Mouse (Mus musculus) limb, embryonic 12.5 days (tissue): ENCODE data around the gene Ngly1. TPM values are rescaled to one million over a fixed set of nuclear protein-coding genes. Genes with fewer than 3 reads are reported as not detected.
A peak's percentile ranks its signal among the peaks of the same experiment; 100 is the strongest.

Source experiments
- ATAC-seq: fragments of 200-750 bp; cut with Nextera tagmentation; 2 replicates; pipeline ENCODE4 v1.8.0; 2017; ENCODE audit warnings: low read depth, moderate TSS enrichment; ENCODE audit not compliant: insufficient number of reproducible peaks, insufficient read depth, low FRiP score, low TSS enrichment
- H3K27ac ChIP-seq: fragments of 300-500 bp; sonication (generic); 2 replicates; pipeline ENCODE4 v1.5.1; 2016; ENCODE audit warnings: mild to moderate bottlenecking, moderate library complexity
- H3K27me3 ChIP-seq: fragments of 300-500 bp; sonication (generic); 2 replicates; pipeline ENCODE4 v1.6.1; 2016; ENCODE audit warnings: mild to moderate bottlenecking, moderate library complexity
- H3K36me3 ChIP-seq: fragments of 300-500 bp; sonication (generic); 2 replicates; pipeline ENCODE4 v1.6.1; 2016; ENCODE audit warnings: mild to moderate bottlenecking, moderate library complexity
- H3K4me1 ChIP-seq: fragments of 300-500 bp; sonication (generic); replicated peaks from 2 replicates; pipeline ENCODE4 v1.6.1; 2016
- H3K4me2 ChIP-seq: fragments of 300-500 bp; sonication (generic); 2 replicates; pipeline ENCODE4 v1.6.1; 2016; ENCODE audit warnings: mild to moderate bottlenecking, moderate library complexity
- H3K4me3 ChIP-seq: fragments of 300-500 bp; sonication (generic); replicated peaks from 2 replicates; pipeline ENCODE4 v1.5.1; 2016; ENCODE audit warnings: mild to moderate bottlenecking
- H3K9ac ChIP-seq: fragments of 300-500 bp; sonication (generic); replicated peaks from 2 replicates; pipeline ENCODE4 v1.6.1; 2016; ENCODE audit warnings: mild to moderate bottlenecking, moderate library complexity
- H3K9me3 ChIP-seq: fragments of 300-500 bp; sonication (generic); 2 replicates; pipeline ENCODE4 v1.6.1; 2016; ENCODE audit warnings: mild to moderate bottlenecking, moderate library complexity
- WGBS: fragments of 180-500 bp; shearing (Covaris S2); methylation state at CpG from one replicate; pipeline ENCODE4 v1.1.7; 2016; 5-methylcytosine and 5-hydroxymethylcytosine counted together
- polyA plus RNA-seq: library from polyadenylated mRNA; unstranded; fragments of >200 nt; fragmentation: Nextera tagmentation; extraction: Ambion mirVana; gene quantifications from 2 replicates; pipeline ENCODE4 v1.2.1, GENCODE M21; 2016

Gene Ngly1
- 33.8 and 36.0 TPM in 2 replicates for polyA plus RNA-seq

- no peaks in the 10 kb centered on the region for H3K27me3 ChIP-seq
- H3K4me2 ChIP-seq = peak within 1 kb of the TSS; percentile 77
- H3K9ac ChIP-seq = peak within 1 kb of the TSS; percentile 89
- H3K4me3 ChIP-seq = peak within 1 kb of the TSS; percentile 72
- ATAC-seq = peak; percentile 99
- no peaks in the 10 kb centered on the region for H3K9me3 ChIP-seq
- peak within 1 kb of the TSS; percentile 81 for H3K27ac ChIP-seq
- peaks cover under 1% of the 10 kb centered on the region; the same call in 1 of the 2 replicates for H3K36me3 ChIP-seq
- under 1% methylated on average over 58 of the region's 65 CpGs for WGBS
- H3K4me1 ChIP-seq = peaks cover 6% of the 10 kb centered on the region
Measured at GRCm38 (mm10) chr14:16249171-16249874, at the start of gene Ngly1, which contains the start of gene Oxsm. Gene Ngly1, plus strand, starts transcription at chr14:16249280. Gene Oxsm, minus strand, starts transcription at chr14:16249808.

DNA sequence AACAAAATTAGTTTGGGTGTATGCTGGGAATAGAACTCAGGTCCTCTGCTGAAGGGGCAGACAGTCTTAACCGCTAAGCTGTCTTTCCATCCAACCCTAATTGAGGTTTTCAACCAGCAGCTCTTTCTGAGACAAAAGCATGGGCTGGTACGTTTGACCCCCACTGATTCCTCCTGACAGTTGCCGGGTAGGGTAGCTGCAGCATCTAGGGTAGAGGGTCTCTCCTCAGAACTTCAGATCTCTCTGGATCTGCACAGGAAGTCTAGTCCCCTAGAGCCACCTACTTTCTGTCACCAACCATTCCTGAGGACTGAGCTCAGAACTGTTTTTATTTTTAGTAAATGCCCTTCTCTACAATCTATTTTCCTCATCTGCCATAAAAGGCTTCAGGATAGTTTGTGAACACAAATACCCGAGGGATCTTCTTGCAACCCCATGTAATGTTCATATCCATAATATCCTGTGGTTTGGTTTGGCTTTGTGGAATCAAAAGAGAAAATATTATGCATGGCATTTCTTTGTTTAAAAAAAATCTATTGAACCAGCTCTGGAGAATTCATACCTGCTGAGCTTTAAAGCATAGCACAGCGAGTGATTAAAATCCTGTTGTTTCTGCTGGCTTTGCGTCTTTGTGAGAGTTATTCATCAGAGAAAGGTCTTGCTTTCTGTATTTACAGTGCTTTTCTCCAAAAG lies 48.7 kb upstream of the Ngly1 start:
- H3K27ac ChIP-seq = no peak overlapping the region
- no peaks in the 10 kb centered on the region for H3K36me3 ChIP-seq
- WGBS = 55% methylated on average over 6 of the region's 6 CpGs
- ATAC-seq = no peak
- no peaks in the 10 kb centered on the region for H3K27me3 ChIP-seq
- no peak overlapping the region for H3K9ac ChIP-seq
- H3K9me3 ChIP-seq = no peaks in the 10 kb centered on the region
- H3K4me3 ChIP-seq = no peak overlapping the region
- peaks cover 11% of the 10 kb centered on the region for H3K4me1 ChIP-seq
- H3K4me2 ChIP-seq = 0 out of 2 replicates have a peak overlapping the region, but pooled peaks have one; percentile 11

GRCm38 (mm10) chr14:16200969-16201638 lies 48.0 kb upstream of the Ngly1 start:
- peak; percentile 76 for ATAC-seq
- Histone ChIP-seq H3K9me3 (no peaks in the 10 kb centered on the region), H3K4me2 (peak overlapping the region; percentile 11; the same call in 1 of the 2 replicates), H3K9ac (no peak overlapping the region), H3K27ac (no peak overlapping the region), H3K36me3 (no peaks in the 10 kb centered on the region), H3K4me3 (no peak overlapping the region), H3K4me1 (peaks cover 11% of the 10 kb centered on the region), H3K27me3 (no peaks in the 10 kb centered on the region)
- 38% methylated on average over 8 of the region's 8 CpGs for WGBS

GRCm38 (mm10) chr14:16201673-16202072 lies 47.4 kb upstream of the Ngly1 start:
- Histone ChIP-seq H3K27ac (no peak overlapping the region), H3K4me3 (no peak overlapping the region), H3K4me2 (no peak overlapping the region), H3K36me3 (no peaks in the 10 kb centered on the region), H3K27me3 (no peaks in the 10 kb centered on the region), H3K9ac (no peak overlapping the region), H3K4me1 (peaks cover 11% of the 10 kb centered on the region), H3K9me3 (no peaks in the 10 kb centered on the region)
- WGBS = 50% methylated on average over 3 of the region's 3 CpGs
- no peak for ATAC-seq

GRCm38 (mm10) chr14:16207722-16208121 lies 41.4 kb upstream of the Ngly1 start:
- Histone ChIP-seq H3K36me3 (no peaks in the 10 kb centered on the region), H3K9me3 (no peaks in the 10 kb centered on the region), H3K4me1 (no peaks in the 10 kb centered on the region), H3K27me3 (no peaks in the 10 kb centered on the region), H3K9ac (no peak overlapping the region), H3K4me3 (no peak overlapping the region), H3K27ac (no peak overlapping the region), H3K4me2 (no peak overlapping the region)
- no peak for ATAC-seq

DNA sequence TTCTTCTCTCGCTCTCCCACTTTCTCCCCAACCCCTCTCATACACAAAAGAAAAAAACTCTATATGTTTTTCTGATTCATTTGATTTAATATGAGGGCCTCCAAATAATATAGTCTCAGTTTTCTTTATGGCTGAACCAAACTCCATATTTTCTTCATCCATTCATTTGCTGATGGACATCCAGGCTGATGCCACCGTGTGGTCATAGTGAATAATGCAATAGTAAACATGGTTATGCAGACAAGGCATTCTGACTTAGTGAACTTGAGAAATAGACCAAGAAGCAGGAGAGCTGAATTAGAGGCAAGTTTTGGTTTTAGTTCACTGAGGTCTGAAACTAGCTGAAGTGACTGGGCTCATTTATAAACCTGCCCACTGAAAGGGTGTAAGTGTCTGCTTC lies 30.1 kb upstream of the Ngly1 start:
- no peak overlapping the region for H3K4me3 ChIP-seq
- 61% methylated on average over 2 of the region's 2 CpGs for WGBS

GRCm38 (mm10) chr14:16229395-16229794 lies 19.7 kb upstream of the Ngly1 start:
- no peak overlapping the region for H3K4me3 ChIP-seq
- no peaks in the 10 kb centered on the region for H3K4me1 ChIP-seq
- 65% methylated on average over 2 of the region's 2 CpGs for WGBS
- H3K36me3 ChIP-seq = no peaks in the 10 kb centered on the region
- H3K9ac ChIP-seq = no peak overlapping the region
- H3K9me3 ChIP-seq = no peaks in the 10 kb centered on the region
- no peaks in the 10 kb centered on the region for H3K27me3 ChIP-seq
- H3K27ac ChIP-seq = no peak overlapping the region
- no peak overlapping the region for H3K4me2 ChIP-seq
- no peak for ATAC-seq

More for the DNA sequence above, 30.1 kb upstream of the Ngly1 start:
- no peaks in the 10 kb centered on the region for H3K27me3 ChIP-seq
- H3K27ac ChIP-seq = no peak overlapping the region
- no peak for ATAC-seq
- H3K36me3 ChIP-seq = no peaks in the 10 kb centered on the region
- H3K9me3 ChIP-seq = no peaks in the 10 kb centered on the region
- no peaks in the 10 kb centered on the region for H3K4me1 ChIP-seq
- no peak overlapping the region for H3K9ac ChIP-seq
- no peak overlapping the region for H3K4me2 ChIP-seq

DNA sequence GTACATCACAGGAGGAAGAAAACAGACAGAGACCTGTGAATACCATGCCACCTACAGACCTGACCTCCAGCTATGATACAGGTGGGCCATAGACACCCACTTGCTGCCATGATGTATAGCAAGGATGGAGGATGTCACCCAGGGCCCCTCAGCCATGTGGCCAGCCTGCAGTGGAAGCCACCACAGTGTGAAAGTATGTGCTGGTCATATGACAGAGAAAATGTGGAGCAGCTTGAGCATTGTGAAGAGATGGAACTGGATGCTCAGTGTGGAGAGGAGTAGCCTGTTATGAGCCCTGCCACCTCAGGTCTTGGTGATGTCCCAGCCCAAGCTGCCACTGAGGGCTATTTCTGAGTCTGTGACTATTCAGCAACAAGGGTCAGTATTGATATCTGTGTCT lies 18.5 kb upstream of the Ngly1 start:
- H3K27me3 ChIP-seq = no peaks in the 10 kb centered on the region
- H3K27ac ChIP-seq = no peak overlapping the region
- H3K4me2 ChIP-seq = no peak overlapping the region
- no peak for ATAC-seq
- H3K9me3 ChIP-seq = no peaks in the 10 kb centered on the region
- H3K4me3 ChIP-seq = no peak overlapping the region
- no peaks in the 10 kb centered on the region for H3K4me1 ChIP-seq
- H3K36me3 ChIP-seq = no peaks in the 10 kb centered on the region
- H3K9ac ChIP-seq = no peak overlapping the region

DNA sequence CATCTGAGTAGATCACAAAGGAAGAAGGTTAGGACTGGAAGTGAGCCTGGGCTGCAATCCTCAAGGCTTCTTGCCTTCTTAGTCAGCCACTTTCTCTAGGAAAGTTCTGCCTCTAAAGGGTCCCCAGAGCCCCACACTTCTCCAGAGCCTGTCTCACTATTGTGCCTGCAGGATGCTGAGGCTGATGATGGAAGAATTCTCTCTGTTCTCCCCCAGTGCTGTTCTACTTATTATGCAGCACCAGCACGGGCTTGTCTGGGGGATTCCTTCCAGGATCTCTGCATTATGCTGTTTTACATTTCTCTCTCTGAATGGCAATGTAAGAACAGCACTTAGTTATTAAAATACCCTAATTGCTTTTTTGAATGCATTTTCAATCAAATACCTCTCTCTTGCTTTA lies 15.6 kb upstream of the Ngly1 start:
- H3K9me3 ChIP-seq = no peaks in the 10 kb centered on the region
- no peak overlapping the region for H3K27ac ChIP-seq
- H3K27me3 ChIP-seq = no peaks in the 10 kb centered on the region
- H3K4me1 ChIP-seq = no peaks in the 10 kb centered on the region
- H3K36me3 ChIP-seq = no peaks in the 10 kb centered on the region
- no peak overlapping the region for H3K4me2 ChIP-seq
- H3K9ac ChIP-seq = no peak overlapping the region
- no peak for ATAC-seq
- no peak overlapping the region for H3K4me3 ChIP-seq
- 42% methylated on average over 1 of the region's 1 CpGs for WGBS

DNA sequence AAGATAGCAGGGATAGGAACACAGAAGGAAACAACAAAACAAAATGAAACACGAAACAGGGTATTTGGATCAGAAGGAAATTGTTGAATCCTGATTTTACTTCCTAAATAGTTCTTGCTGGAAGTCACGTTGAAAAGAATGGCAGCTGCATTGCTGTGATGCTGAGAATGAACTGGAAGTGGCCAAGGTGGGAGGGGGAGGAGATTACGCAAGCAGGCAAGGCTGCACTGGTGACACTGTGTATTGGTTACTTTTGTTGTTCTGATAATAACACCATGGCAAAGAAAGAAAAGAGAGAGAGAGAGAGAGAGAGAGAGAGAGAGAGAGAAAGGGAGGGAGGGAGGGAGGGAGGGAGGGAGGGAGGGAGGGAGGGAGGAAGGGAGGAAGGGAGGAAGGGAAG lies 12.6 kb upstream of the Ngly1 start:
- 0 out of 2 replicates have a peak, but pooled peaks cover 5% of the 10 kb centered on the region for H3K36me3 ChIP-seq
- H3K9me3 ChIP-seq = no peaks in the 10 kb centered on the region
- WGBS = 69% methylated on average over 3 of the region's 3 CpGs
- no peak overlapping the region for H3K27ac ChIP-seq
- H3K27me3 ChIP-seq = no peaks in the 10 kb centered on the region
- no peak overlapping the region for H3K9ac ChIP-seq
- ATAC-seq = no peak
- no peaks in the 10 kb centered on the region for H3K4me1 ChIP-seq
- H3K4me3 ChIP-seq = no peak overlapping the region
- no peak overlapping the region for H3K4me2 ChIP-seq

DNA sequence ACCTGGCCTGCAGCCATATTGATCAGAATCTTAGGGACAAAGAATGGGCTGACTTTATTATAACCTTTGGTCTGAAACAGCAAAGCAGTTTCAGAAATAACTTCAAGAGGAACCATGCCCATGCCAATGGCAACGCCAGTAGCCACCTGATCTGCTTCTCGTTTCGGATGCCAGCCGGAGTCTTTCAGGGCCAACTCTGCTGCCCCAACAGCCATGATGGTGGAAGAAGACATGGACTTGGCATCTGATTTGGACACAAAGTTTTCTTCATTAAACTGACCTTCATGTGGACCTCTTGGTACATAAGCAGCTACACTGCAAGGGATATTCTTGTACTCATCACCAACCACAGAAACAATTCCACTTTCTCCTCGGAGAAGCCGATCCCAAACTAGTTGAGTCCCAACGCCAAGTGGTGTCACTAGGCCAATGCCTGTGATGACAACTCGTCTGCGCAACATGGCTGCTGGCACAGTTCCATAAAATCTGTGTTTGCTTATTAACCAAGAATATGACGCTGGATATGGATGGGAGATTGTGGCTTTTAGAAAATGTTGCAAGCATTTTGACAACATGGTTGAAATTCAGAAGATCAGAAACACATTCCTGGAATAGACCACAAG lies 6.8 kb upstream of the Ngly1 start:
- ATAC-seq = no peak
- Histone ChIP-seq H3K27me3 (no peaks in the 10 kb centered on the region), H3K4me3 (peak overlapping the region; percentile 49), H3K9ac (no peak overlapping the region), H3K9me3 (no peaks in the 10 kb centered on the region), H3K36me3 (0 out of 2 replicates have a peak, but pooled peaks cover 5% of the 10 kb centered on the region), H3K4me2 (peak overlapping the region; percentile 66), H3K4me1 (no peaks in the 10 kb centered on the region; the same call in 1 of the 2 replicates), H3K27ac (no peak overlapping the region)
- 96% methylated on average over 10 of the region's 10 CpGs for WGBS
